Mouse (Mus musculus): ENCODE results near the gene Mepce.

DNA sequence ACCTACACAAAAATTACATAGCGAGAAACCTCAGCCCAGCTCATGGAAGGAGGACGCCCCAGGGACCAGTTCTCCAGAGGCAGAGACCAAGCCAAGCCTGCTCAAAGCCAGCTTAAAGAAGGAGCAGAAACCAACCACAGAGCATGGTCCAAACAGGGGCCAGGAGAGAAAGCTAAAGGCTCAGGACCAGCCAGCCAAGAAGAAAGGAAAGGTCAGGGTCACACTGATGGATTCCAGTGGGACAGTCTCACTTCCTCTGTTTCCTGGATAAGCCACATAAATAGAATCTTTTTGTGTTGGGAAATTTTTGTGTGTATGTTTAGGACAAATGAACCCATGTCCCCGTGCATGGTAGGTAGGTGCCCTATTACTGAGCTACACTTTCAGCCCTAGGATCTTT lies 9.2 kb upstream of the Mepce start:
- TF ChIP-seq CTCF (IDR thresholded peaks at IDR 0.05): no peak
- TF ChIP-seq EP300 (IDR thresholded peaks at IDR 0.05): no peak

All from lung, postnatal 0 days (tissue).